Mouse (Mus musculus) G1E (cell line): ENCODE measurements around the gene Wdr25.

Experiments used
- CTCF ChIP-seq: IDR thresholded peaks from 2 replicates; pipeline ENCODE4 v1.5.1; 2012; ENCODE audit warnings: low read depth, low read length, inconsistent platforms, mixed read lengths
- GATA1 ChIP-seq: IDR thresholded peaks from 2 replicates; pipeline ENCODE4 v1.6.1; 2012; ENCODE audit warnings: borderline replicate concordance, low read length, inconsistent platforms, mixed read lengths
- POLR2AphosphoS5 ChIP-seq: IDR thresholded peaks from 2 replicates; pipeline ENCODE4 v1.6.1; 2012; ENCODE audit warnings: low read depth, low read length, inconsistent platforms; ENCODE audit not compliant: insufficient replicate concordance
- TAL1 ChIP-seq: conservative IDR thresholded peaks from 2 replicates; pipeline ENCODE4 v1.6.1; 2012; ENCODE audit warnings: low read depth, low read length, inconsistent platforms, mixed read lengths

- TF ChIP-seq CTCF, result no peak
- no peak for TF ChIP-seq TAL1
- TF ChIP-seq GATA1, result no peak
- TF ChIP-seq POLR2AphosphoS5, result no peak
Measured at GRCm38 (mm10) chr12:108937506-108937905, 44.1 kb downstream of the Wdr25 start.
